In the genomic region with DNA sequence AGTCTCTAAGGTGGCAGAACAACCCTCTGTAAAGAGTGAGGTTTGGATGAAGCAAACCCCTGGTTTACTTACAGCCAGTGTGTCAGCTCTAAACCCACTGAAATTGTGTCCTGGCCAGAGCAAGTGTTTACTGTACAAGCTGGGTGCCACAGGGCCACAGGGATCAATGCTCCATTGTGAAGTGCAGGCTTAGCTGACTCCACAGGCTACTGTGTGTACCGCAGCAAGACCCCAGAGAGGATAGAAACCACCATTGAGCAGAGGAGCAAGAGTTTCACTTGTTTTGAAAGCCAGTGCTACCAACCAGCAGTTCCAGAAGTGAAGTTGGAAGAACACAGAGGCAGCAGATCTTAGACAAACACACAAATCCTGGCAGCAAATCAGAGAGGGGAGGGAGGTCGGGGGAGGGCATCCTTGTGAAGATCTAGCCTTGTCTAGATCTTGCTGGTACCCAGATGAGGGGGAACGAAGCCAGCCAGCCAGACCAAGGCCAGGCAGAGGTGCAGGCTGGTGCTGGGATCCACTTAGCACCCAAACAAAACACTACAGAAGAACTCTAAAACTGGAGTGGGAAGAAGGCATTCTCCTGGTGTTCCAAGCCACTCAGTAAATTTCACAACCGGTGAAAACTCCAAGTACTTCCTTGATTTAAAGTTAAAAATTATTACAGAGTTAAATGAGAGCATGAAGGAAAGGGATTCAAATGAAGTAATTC, we compare ENCODE assay signal across 23 mouse cellular contexts. TPM values are rescaled to one million over a fixed set of nuclear protein-coding genes. Genes with fewer than 3 reads are reported as not detected.
DNase-seq lines count a peak whose midpoint lies in the region; ATAC-seq and TF ChIP-seq lines count a peak whose summit lies in the region.
"Had no signal": no experiment of that assay in that cellular context is flagged by ENCODE, and none has a peak within 500 bp of the region (broad histone marks: within the 10 kb centered on the region; RNA-seq: fewer than 3 reads in every experiment).

No protein-coding gene starts in this region.

- H3K9me3 ChIP-seq in heart, embryonic 12.5 days (replicated peaks): no peaks in the 10 kb centered on the region
- no peaks in the 10 kb centered on the region for H3K9me3 ChIP-seq in lung, embryonic 15.5 days
- H3K9me3 ChIP-seq: embryonic facial prominence, embryonic 10.5 days; forebrain, embryonic 12.5 days; heart, embryonic 15.5 days; hindbrain, embryonic 15.5 days; intestine, embryonic 15.5 days; neural tube, embryonic 13.5 days had no signal

- no peak overlapping the region for H3K4me3 ChIP-seq in heart, adult 2 months
- H3K4me3 ChIP-seq in heart, embryonic 12.5 days: no peak overlapping the region
- no peak overlapping the region for H3K4me3 ChIP-seq in lung, embryonic 15.5 days
- H3K4me3 ChIP-seq: embryonic facial prominence, embryonic 10.5 days; forebrain, embryonic 12.5 days; heart, embryonic 15.5 days; hindbrain, embryonic 15.5 days; intestine, embryonic 15.5 days; neural tube, embryonic 13.5 days had no signal

- no peak for TF ChIP-seq POLR2A in heart, adult 2 months (IDR thresholded peaks at IDR 0.05; ENCODE audit: insufficient read depth, low read depth, low read length)

- WGBS in heart, adult 2 months: 52% methylated on average over 4 of the region's 4 CpGs
- 58% methylated on average over 4 of the region's 4 CpGs for WGBS in heart, embryonic 12.5 days
- WGBS in lung, embryonic 15.5 days: 50% methylated on average over 4 of the region's 4 CpGs

- H3K36me3 ChIP-seq in heart, adult 2 months (ENCODE audit: control insufficient read depth, insufficient read depth, low read length): peaks cover 31% of the 10 kb centered on the region
- no peaks in the 10 kb centered on the region for H3K36me3 ChIP-seq in heart, embryonic 12.5 days
- no peaks in the 10 kb centered on the region for H3K36me3 ChIP-seq in lung, embryonic 15.5 days
- H3K36me3 ChIP-seq: embryonic facial prominence, embryonic 10.5 days; forebrain, embryonic 12.5 days; G1E; heart, embryonic 15.5 days; hindbrain, embryonic 15.5 days; intestine, embryonic 15.5 days; neural tube, embryonic 13.5 days had no signal

- peaks cover 14% of the 10 kb centered on the region for H3K79me2 ChIP-seq in heart, adult 2 months (replicated peaks; ENCODE audit: control insufficient read depth, insufficient read depth, low read length)

- no peak for ATAC-seq in heart, embryonic 12.5 days (ENCODE audit: insufficient number of reproducible peaks, low FRiP score)
- ATAC-seq in lung, embryonic 15.5 days (ENCODE audit: borderline replicate concordance, extremely low read depth, low FRiP score, low TSS enrichment): no peak
- ATAC-seq: intestine, embryonic 15.5 days; liver, postnatal 0 days had no signal

- 0 out of 2 replicates have a peak overlapping the region, but pooled peaks have one; percentile 7 for H3K27ac ChIP-seq in heart, adult 2 months
- H3K27ac ChIP-seq in heart, embryonic 12.5 days (ENCODE audit: poor library complexity, severe bottlenecking): no peak overlapping the region
- H3K27ac ChIP-seq in lung, embryonic 15.5 days: peak overlapping the region; percentile 39; the same call in 1 of the 2 replicates
- H3K27ac ChIP-seq: embryonic facial prominence, embryonic 10.5 days; forebrain, embryonic 12.5 days; heart, embryonic 15.5 days; hindbrain, embryonic 15.5 days; intestine, embryonic 15.5 days; neural tube, embryonic 13.5 days had no signal

- DNase-seq in heart, adult 2 months: no peak
- peak; percentile 39 for DNase-seq in ovary, adult 18-20 months (ENCODE audit: low spot score)
- no peak for DNase-seq in ovary, postnatal 10 days (ENCODE audit: low spot score)
- peak; percentile 49 to 82 for DNase-seq in lung, postnatal 4 days
- no peak for DNase-seq in T-cell, adult 2 months (ENCODE audit: low spot score)
- DNase-seq in urinary bladder, postnatal 25 days (ENCODE audit: low spot score): no peak
- DNase-seq: adrenal gland, postnatal 25 days; cerebellum, adult 18-20 months; heart, postnatal 4 days; kidney, adult 9 months; kidney, postnatal 25 days; liver, postnatal 0 days; retina, postnatal 1 day; thymus, postnatal 25 days had no signal

- intact Hi-C loops in heart, adult 2 months (cut with DNase I): loop anchor here (2.0 kb wide), 1 partner anchor 40 kb away; a partner anchor contains a TSS

- no peak overlapping the region for H3K9ac ChIP-seq in heart, adult 2 months (ENCODE audit: low read depth, low read length)
- H3K9ac ChIP-seq in heart, embryonic 12.5 days: no peak overlapping the region
- no peak overlapping the region for H3K9ac ChIP-seq in lung, embryonic 15.5 days
- H3K9ac ChIP-seq: forebrain, embryonic 12.5 days; heart, embryonic 15.5 days; hindbrain, embryonic 15.5 days; intestine, embryonic 15.5 days; liver, postnatal 0 days; neural tube, embryonic 13.5 days had no signal

- no peak for TF ChIP-seq CTCF in heart, adult 2 months (IDR thresholded peaks at IDR 0.05)

- TF ChIP-seq EP300 in heart, adult 2 months (IDR thresholded peaks at IDR 0.05; ENCODE audit: insufficient read depth, low read depth, low read length): no peak

- peaks cover 24% of the 10 kb centered on the region for H3K4me1 ChIP-seq in heart, adult 2 months (ENCODE audit: control insufficient read depth, insufficient read depth, low read length)
- H3K4me1 ChIP-seq in heart, embryonic 12.5 days (replicated peaks): peaks cover 26% of the 10 kb centered on the region
- peaks cover 7% of the 10 kb centered on the region for H3K4me1 ChIP-seq in lung, embryonic 15.5 days
- H3K4me1 ChIP-seq: hindbrain, embryonic 15.5 days; intestine, embryonic 15.5 days; neural tube, embryonic 13.5 days had no signal

- H3K27me3 ChIP-seq in heart, adult 2 months (ENCODE audit: control insufficient read depth, insufficient read depth, low read length): no peaks in the 10 kb centered on the region
- no peaks in the 10 kb centered on the region for H3K27me3 ChIP-seq in heart, embryonic 12.5 days (replicated peaks)
- no peaks in the 10 kb centered on the region for H3K27me3 ChIP-seq in lung, embryonic 15.5 days
- H3K27me3 ChIP-seq: forebrain, embryonic 12.5 days; heart, embryonic 15.5 days; hindbrain, embryonic 15.5 days; intestine, embryonic 15.5 days; neural tube, embryonic 13.5 days had no signal

- no peak overlapping the region for H3K4me2 ChIP-seq in heart, embryonic 12.5 days
- no peak overlapping the region for H3K4me2 ChIP-seq in lung, embryonic 15.5 days
- H3K4me2 ChIP-seq: forebrain, embryonic 12.5 days; heart, embryonic 15.5 days; hindbrain, embryonic 15.5 days; intestine, embryonic 15.5 days; neural tube, embryonic 13.5 days had no signal

RNA-seq across cellular contexts. Expression of a gene that starts 39.6 kb away (rescaled TPM):
- total RNA-seq in heart, adult 2 months (2021): 10 to 100 TPM; 78.9 to 88.5 TPM
- polyA plus RNA-seq in heart, adult 2 months (2012; rRNA removed): 34.6 and 46.9 TPM in 2 replicates
- 16.1 and 18.2 TPM in 2 replicates for polyA plus RNA-seq in heart, embryonic 12.5 days (2016; fragmentation: Nextera tagmentation; extraction: Ambion mirVana)
- 39.7 and 43.2 TPM in 2 replicates for polyA plus RNA-seq in lung, embryonic 15.5 days (2015; fragmentation: Nextera tagmentation; extraction: Ambion mirVana)
- polyA plus RNA-seq: G1E had no signal

Comparison
In these comparisons a context has a peak if more than half of its experiments do, and no peak if none do; other contexts are left out.
1. DNase-seq: peak in ovary, adult 18-20 months (single experiment) and lung, postnatal 4 days (2 of 2); none in heart, adult 2 months (0 of 2), ovary, postnatal 10 days (single experiment), T-cell, adult 2 months (single experiment) and urinary bladder, postnatal 25 days (single experiment).